Mouse (Mus musculus) CH12.LX (cell line): Measurements from ENCODE around the gene Lrrc4. TPM values are rescaled to one million over a fixed set of nuclear protein-coding genes. Genes with fewer than 3 reads are reported as not detected.

Experiments used
- DNase-seq: peaks from one replicate; pipeline ENCODE4 v3.0.0-alpha.2; 2013; ENCODE audit errors: extremely low read depth
- H3K27ac ChIP-seq: 2 replicates; pipeline ENCODE4 v1.5.1; 2012; ENCODE audit warnings: low read depth, mild to moderate bottlenecking, control low read depth, moderate library complexity; ENCODE audit not compliant: insufficient read depth
- H3K27me3 ChIP-seq: replicated peaks from 2 replicates; pipeline ENCODE3; 2012; ENCODE audit warnings: inconsistent platforms
- H3K36me3 ChIP-seq, 2 experiments: replicated peaks in 1 of 2; 2 replicates each; pipeline versions ENCODE3 to v1.6.1; 2012; ENCODE audit warnings: inconsistent platforms in 1 of 2, low read length in 1 of 2, mild to moderate bottlenecking in 1 of 2, mixed read lengths in 1 of 2, moderate library complexity in 1 of 2; ENCODE audit not compliant: control insufficient read depth in 1 of 2, insufficient read depth in 1 of 2
- H3K4me1 ChIP-seq, 2 experiments: 2 replicates each; pipeline ENCODE4 v1.6.1; 2012; ENCODE audit warnings: inconsistent platforms in 1 of 2, moderate library complexity in 1 of 2; ENCODE audit not compliant: insufficient read depth in 2 of 2, control insufficient read depth in 1 of 2
- H3K4me2 ChIP-seq: 2 replicates; pipeline ENCODE4 v1.6.1; 2012; ENCODE audit warnings: low read depth, mild to moderate bottlenecking, control low read depth; ENCODE audit not compliant: poor library complexity, insufficient read depth, severe bottlenecking
- H3K4me3 ChIP-seq, 3 experiments: fragments of 150-350 bp in 1 of 3; sonication (generic) in 1 of 3; replicated peaks in 1 of 3; 2 replicates each; pipeline versions ENCODE3 to v1.5.1; 2011 to 2012; ENCODE audit warnings: low read depth in 2 of 3, low read length in 2 of 3, mild to moderate bottlenecking in 2 of 3, moderate library complexity in 2 of 3, control low read depth in 1 of 3, improper control_type of control experiment in 1 of 3, inconsistent platforms in 1 of 3, mixed read lengths in 1 of 3; ENCODE audit not compliant: poor library complexity in 1 of 3
- H3K79me2 ChIP-seq: replicated peaks from 2 replicates; pipeline ENCODE4 v1.6.1; 2012; ENCODE audit warnings: mild to moderate bottlenecking, moderate library complexity; ENCODE audit not compliant: control insufficient read depth, poor library complexity, insufficient read depth, severe bottlenecking; ENCODE audit errors: extremely low read depth
- H3K9ac ChIP-seq: 2 replicates; pipeline ENCODE4 v1.6.1; 2012; ENCODE audit warnings: low read depth, mild to moderate bottlenecking, control low read depth, moderate library complexity; ENCODE audit not compliant: insufficient read depth
- H3K9me3 ChIP-seq: replicated peaks from 2 replicates; pipeline ENCODE3; 2012; ENCODE audit warnings: low read length, inconsistent platforms, mixed read lengths
- BHLHE40 ChIP-seq: IDR thresholded peaks from 2 replicates; pipeline ENCODE4 v1.6.1; 2011; ENCODE audit warnings: mild to moderate bottlenecking, low read depth, low read length, improper control_type of control experiment
- CHD1 ChIP-seq: IDR thresholded peaks from 2 replicates; pipeline ENCODE4 v1.6.1; 2012; ENCODE audit warnings: low read depth, low read length, improper control_type of control experiment, inconsistent platforms
- ELF1 ChIP-seq: IDR thresholded peaks from 2 replicates; pipeline ENCODE4 v1.6.1; 2014; ENCODE audit warnings: low read depth, mild to moderate bottlenecking, inconsistent platforms, low read length, improper control_type of control experiment
- EP300 ChIP-seq: IDR thresholded peaks from 2 replicates; pipeline ENCODE4 v1.6.1; 2011; ENCODE audit warnings: low read length, improper control_type of control experiment
- ETS1 ChIP-seq: conservative IDR thresholded peaks from 2 replicates; pipeline ENCODE4 v1.6.1; 2012; ENCODE audit warnings: low read depth, mild to moderate bottlenecking, inconsistent platforms, low read length, improper control_type of control experiment, moderate library complexity
- GABPA ChIP-seq: IDR thresholded peaks from 2 replicates; pipeline ENCODE4 v1.6.1; 2012; ENCODE audit warnings: low read depth, low read length, improper control_type of control experiment, inconsistent platforms; ENCODE audit not compliant: insufficient replicate concordance
- JUND ChIP-seq: conservative IDR thresholded peaks from 2 replicates; pipeline ENCODE4 v1.6.1; 2011; ENCODE audit warnings: low read depth, low read length, improper control_type of control experiment
- MAFK ChIP-seq: IDR thresholded peaks from 2 replicates; pipeline ENCODE4 v1.6.1; 2011; ENCODE audit warnings: low read length, improper control_type of control experiment; ENCODE audit not compliant: insufficient replicate concordance
- NELFE ChIP-seq: IDR thresholded peaks from 2 replicates; pipeline ENCODE4 v1.6.1; 2011; ENCODE audit warnings: low read depth, low read length, improper control_type of control experiment
- POLR2AphosphoS2 ChIP-seq: IDR thresholded peaks from 2 replicates; pipeline ENCODE4 v1.6.1; 2011; ENCODE audit warnings: low read depth, low read length, improper control_type of control experiment
- RAD21 ChIP-seq: IDR thresholded peaks from 2 replicates; pipeline ENCODE4 v1.6.1; 2011; ENCODE audit warnings: low read depth, mild to moderate bottlenecking, low read length, improper control_type of control experiment, moderate library complexity
- RCOR1 ChIP-seq: conservative IDR thresholded peaks from 2 replicates; pipeline ENCODE4 v1.6.1; 2012; ENCODE audit warnings: low read depth, mild to moderate bottlenecking, inconsistent platforms, low read length, improper control_type of control experiment
- SIN3A ChIP-seq: IDR thresholded peaks from 2 replicates; pipeline ENCODE4 v1.6.1; 2012; ENCODE audit warnings: low read length, improper control_type of control experiment, inconsistent platforms
- TBP ChIP-seq: conservative IDR thresholded peaks from 2 replicates; pipeline ENCODE4 v1.6.1; 2011; ENCODE audit warnings: low read depth, low read length, improper control_type of control experiment
- USF1 ChIP-seq: IDR thresholded peaks from 2 replicates; pipeline ENCODE4 v1.6.1; 2014; ENCODE audit warnings: low read depth, mild to moderate bottlenecking, inconsistent platforms, low read length, improper control_type of control experiment
- ZKSCAN1 ChIP-seq: IDR thresholded peaks from 2 replicates; pipeline ENCODE4 v1.6.1; 2012; ENCODE audit warnings: low read depth, inconsistent platforms, low read length, improper control_type of control experiment, borderline replicate concordance
- ZMIZ1 ChIP-seq: IDR thresholded peaks from 2 replicates; pipeline ENCODE4 v1.6.1; 2012; ENCODE audit warnings: low read depth, mild to moderate bottlenecking, inconsistent platforms, low read length, improper control_type of control experiment
- ZNF384 ChIP-seq: IDR thresholded peaks from 2 replicates; pipeline ENCODE4 v1.6.1; 2012; ENCODE audit warnings: low read depth, low read length, improper control_type of control experiment, inconsistent platforms
- dilution Hi-C: fragments of 300-500 bp; cut with MboI; formaldehyde crosslinking; loops from 2 replicates; pipeline ENCODE4 v1.14.3; 2020; ENCODE audit warnings: low sequenced_read_pairs; ENCODE audit not compliant: extremely low pct_unique_long_range_greater_than_20kb, extremely low pct_ligation_motif_present
- in situ Hi-C: fragments of 300-500 bp; cut with MboI; formaldehyde crosslinking; loops from 3 replicates; pipeline ENCODE4 v1.14.3; 2019; ENCODE audit warnings: low sequenced_read_pairs, low pct_ligation_motif_present, low pct_unique_long_range_greater_than_20kb, mixed read lengths
- polyA plus RNA-seq: library from polyadenylated mRNA; unstranded; fragments of >175 nt; gene quantifications from 2 replicates; pipeline ENCODE4 v1.2.1, GENCODE M21; 2012; ENCODE audit warnings: low read depth; ENCODE audit not compliant: insufficient read length
- total RNA-seq, 2 experiments: library from RNA; depleted of rRNA; stranded (reverse); fragments of 300-350 nt in 1 of 2; fragments of >200 nt in 1 of 2; gene quantifications; 2 replicates each; pipeline ENCODE4 v1.2.3; 2012 to 2014

Lrrc4 gene
- total and polyA plus RNA-seq, 3 experiments, result 0.09 to 0.55 TPM; not detected in 1

GRCm38 (mm10) chr6:28856789-28857188 lies 25.2 kb upstream of the Lrrc4 start:
- DNase-seq, result no peak
- no peak overlapping the region for H3K27ac ChIP-seq
- in situ Hi-C loops, result no loop called here
- 0 out of 2 replicates have a peak, but pooled peaks have one; percentile 29 for TF ChIP-seq ZMIZ1
- no peak for TF ChIP-seq JUND
- H3K79me2 ChIP-seq, result no peaks in the 10 kb centered on the region
- no peak overlapping the region for H3K9ac ChIP-seq
- H3K27me3 ChIP-seq, result no peaks in the 10 kb centered on the region
- H3K9me3 ChIP-seq, result no peaks in the 10 kb centered on the region
- dilution Hi-C loops, result no loop called here
- H3K36me3 ChIP-seq, result peaks cover 22 to 84% of the 10 kb centered on the region in 2 experiments
- H3K4me3 ChIP-seq, result no peak overlapping the region
- H3K4me2 ChIP-seq, result no peak overlapping the region
- H3K4me1 ChIP-seq, result peaks cover 0 to 24% of the 10 kb centered on the region in 2 experiments; a peak in 2 of 4 replicates

DNA sequence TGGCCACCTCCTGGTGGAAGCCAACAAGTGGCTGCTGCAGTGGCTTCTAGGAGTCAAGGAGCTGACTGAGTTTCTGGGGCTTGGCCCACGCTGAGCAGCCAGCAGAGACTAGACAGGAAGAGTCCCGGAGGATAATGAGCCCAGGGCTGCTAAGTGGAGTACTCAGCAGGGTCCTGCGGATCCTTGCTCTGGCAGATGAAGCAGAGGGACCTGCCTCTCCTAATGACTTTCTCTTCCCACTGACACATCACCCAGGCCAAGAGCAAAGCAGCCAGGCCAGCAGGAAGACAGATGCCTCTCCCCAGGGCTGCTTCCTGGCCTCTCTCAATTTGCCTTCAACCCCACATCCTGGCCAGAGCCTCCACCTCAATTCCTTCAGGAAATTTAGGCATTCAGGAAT lies 23.9 kb upstream of the Lrrc4 start:
- no peak overlapping the region for H3K9ac ChIP-seq
- dilution Hi-C loops (no loop called here), in situ Hi-C loops (no loop called here)
- no peaks in the 10 kb centered on the region for H3K79me2 ChIP-seq
- no peak overlapping the region for H3K27ac ChIP-seq
- no peak overlapping the region for H3K4me2 ChIP-seq
- H3K36me3 ChIP-seq, result peaks cover 28 to 84% of the 10 kb centered on the region in 2 experiments
- TF ChIP-seq JUND (no peak), TBP (no peak), USF1 (no peak), GABPA (no peak), RAD21 (no peak), POLR2AphosphoS2 (no peak), BHLHE40 (no peak), EP300 (no peak), ZNF384 (no peak), CHD1 (no peak), MAFK (no peak), SIN3A (no peak), ELF1 (no peak), ZKSCAN1 (no peak), ETS1 (no peak), RCOR1 (no peak), NELFE (no peak)
- no peak overlapping the region for H3K4me3 ChIP-seq
- H3K27me3 ChIP-seq, result no peaks in the 10 kb centered on the region
- no peaks in the 10 kb centered on the region for H3K9me3 ChIP-seq
- no peak for DNase-seq
- H3K4me1 ChIP-seq, result peaks cover 0 to 24% of the 10 kb centered on the region in 2 experiments; a peak in 2 of 4 replicates
